Mouse (Mus musculus) liver, postnatal 0 days (tissue): ENCODE results near the gene Atp6v0b.

Source experiments
- CTCF ChIP-seq: sonication (generic); IDR thresholded peaks from 2 replicates; pipeline ENCODE4 v1.5.1; 2016; ENCODE audit warnings: antibody characterized with exemption, low read depth
- EP300 ChIP-seq: IDR thresholded peaks from 2 replicates; pipeline ENCODE4 v1.6.1; 2016; ENCODE audit warnings: antibody characterized with exemption, low read depth, mild to moderate bottlenecking

DNA sequence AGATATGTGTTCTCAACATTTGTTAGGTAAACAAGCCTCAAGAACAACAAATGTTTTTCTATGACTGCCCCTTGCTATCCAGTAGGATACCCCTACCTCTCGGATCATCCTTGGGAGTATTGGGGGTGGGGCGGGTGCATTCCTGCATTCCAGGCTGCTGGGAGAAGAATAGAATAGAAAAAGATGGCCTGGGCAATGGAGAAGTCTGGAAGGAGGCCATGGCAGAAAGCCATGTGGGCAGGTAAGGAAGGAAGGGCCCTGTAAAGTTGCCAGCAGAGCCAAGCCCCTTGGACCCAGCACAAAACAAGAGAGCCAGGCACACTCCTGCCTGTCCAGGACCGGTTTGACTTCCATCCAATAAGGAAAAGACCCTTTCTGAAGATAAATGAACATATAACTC lies 26.3 kb upstream of the Atp6v0b start:
- TF ChIP-seq CTCF: no peak
- no peak for TF ChIP-seq EP300
